In genomic region chr1:171159485-171159975, GRCm38 (mm10) we compare ENCODE assay signal across 7 mouse cellular contexts. TPM values are rescaled to one million over a fixed set of nuclear protein-coding genes. Genes with fewer than 3 reads are reported as not detected.
A peak's percentile ranks its signal among the peaks of the same experiment; 100 is the strongest.
DNase-seq lines count a peak whose midpoint lies in the region; ATAC-seq lines count a peak whose summit lies in the region.

No protein-coding gene starts in this region.

- no peaks in the 10 kb centered on the region for H3K36me3 ChIP-seq in limb, embryonic 15.5 days

- H3K4me3 ChIP-seq in limb, embryonic 15.5 days: peak overlapping the region; percentile 21

- H3K4me1 ChIP-seq in limb, embryonic 15.5 days: peaks cover 9% of the 10 kb centered on the region; the same call in 1 of the 2 replicates

- no peak overlapping the region for H3K27ac ChIP-seq in limb, embryonic 15.5 days

- H3K27me3 ChIP-seq in limb, embryonic 15.5 days: peaks cover 30% of the 10 kb centered on the region

- peak overlapping the region; percentile 41 for H3K4me2 ChIP-seq in limb, embryonic 15.5 days

- WGBS in limb, embryonic 15.5 days: 5% methylated on average over 15 of the region's 15 CpGs

- no peaks in the 10 kb centered on the region for H3K9me3 ChIP-seq in limb, embryonic 15.5 days

- H3K9ac ChIP-seq in limb, embryonic 15.5 days: no peak overlapping the region

- peak; percentile 60 to 65; a peak in 3 of 4 replicates for ATAC-seq in hematopoietic stem cell, adult 5-6 weeks (replicated peaks in 1 of 2; ENCODE audit: insufficient read depth in 1 of 2, low FRiP score in 2 of 2, low TSS enrichment in 1 of 2, low read depth in 1 of 2, poor library complexity in 2 of 2, severe bottlenecking in 2 of 2)
- no peak for ATAC-seq in limb, embryonic 15.5 days (ENCODE audit: insufficient number of reproducible peaks, low FRiP score, low TSS enrichment, low read depth)
- ATAC-seq in monocyte, adult 5-6 weeks (replicated peaks; ENCODE audit: insufficient number of reproducible peaks, low FRiP score, low TSS enrichment, poor library complexity, severe bottlenecking): peak; percentile 28; the same call in 1 of the 2 replicates

- peak; percentile 5 to 44 for DNase-seq in urinary bladder, adult 18-20 months (ENCODE audit: low spot score in 2 of 2)
- DNase-seq in urinary bladder, postnatal 4 days (ENCODE audit: low spot score in 2 of 2): no peak
- no peak for DNase-seq in MN1 (ENCODE audit: low spot score)
- no peak for DNase-seq in layer of hippocampus, postnatal 36 days

RNA-seq across cellular contexts. Expression of gene Mpz, which starts 9.0 kb away (rescaled TPM):
- not detected in 2 replicates for total RNA-seq in hematopoietic stem cell, adult 5-6 weeks (2017)
- 6.8 and 9.3 TPM in 2 replicates for polyA plus RNA-seq in limb, embryonic 15.5 days (2015; fragmentation: Nextera tagmentation; extraction: Ambion mirVana)
- total RNA-seq in monocyte, adult 5-6 weeks (2017): not detected in 3 replicates
- not detected for total RNA-seq in layer of hippocampus, postnatal 36 days (2021)

RNA-seq across cellular contexts. Expression of gene Sdhc, which starts 9.1 kb away (rescaled TPM):
- total RNA-seq in hematopoietic stem cell, adult 5-6 weeks (2017): 52.4 and 87.6 TPM in 2 replicates
- 235 and 256 TPM in 2 replicates for polyA plus RNA-seq in limb, embryonic 15.5 days (2015; fragmentation: Nextera tagmentation; extraction: Ambion mirVana)
- 15.7 to 38.4 TPM (median 25.1 TPM) in 3 replicates for total RNA-seq in monocyte, adult 5-6 weeks (2017)
- 100 to 1,000 TPM; 191 to 202 TPM for total RNA-seq in layer of hippocampus, postnatal 36 days (2021)

RNA-seq across cellular contexts. Expression of gene Pcp4l1, which starts 36.5 kb away (rescaled TPM):
- total RNA-seq in hematopoietic stem cell, adult 5-6 weeks (2017): 42.7 and 46.5 TPM in 2 replicates
- 5.8 and 7.1 TPM in 2 replicates for polyA plus RNA-seq in limb, embryonic 15.5 days (2015; fragmentation: Nextera tagmentation; extraction: Ambion mirVana)
- total RNA-seq in monocyte, adult 5-6 weeks (2017): 0.29 to 2.0 TPM in 2 of 3 replicates, not detected in the other
- 10 to 100 TPM; 39.4 to 42.3 TPM for total RNA-seq in layer of hippocampus, postnatal 36 days (2021)

RNA-seq across cellular contexts. Expression of gene Cfap126, which starts 45.8 kb away (rescaled TPM):
- 2.4 and 3.3 TPM in 2 replicates for total RNA-seq in hematopoietic stem cell, adult 5-6 weeks (2017)
- 1.1 and 2.2 TPM in 2 replicates for polyA plus RNA-seq in limb, embryonic 15.5 days (2015; fragmentation: Nextera tagmentation; extraction: Ambion mirVana)
- total RNA-seq in monocyte, adult 5-6 weeks (2017): 1.4 to 6.2 TPM (median 1.6 TPM) in 3 replicates
- 1 to 10 TPM in 1 of 2 experiments, under 1 TPM in 1; 0.92 to 1.8 TPM for total RNA-seq in layer of hippocampus, postnatal 36 days (2021)

RNA-seq across cellular contexts. Expression of gene Nr1i3, which starts 54.2 kb away (rescaled TPM):
- 0.81 and 1.5 TPM in 2 replicates for total RNA-seq in hematopoietic stem cell, adult 5-6 weeks (2017)
- 0.11 and 0.33 TPM in 2 replicates for polyA plus RNA-seq in limb, embryonic 15.5 days (2015; fragmentation: Nextera tagmentation; extraction: Ambion mirVana)
- 0.19 to 0.86 TPM in 2 of 3 replicates, not detected in the other for total RNA-seq in monocyte, adult 5-6 weeks (2017)
- under 1 TPM; 0.20 to 0.25 TPM for total RNA-seq in layer of hippocampus, postnatal 36 days (2021)

Comparison
In these comparisons a context has a peak if more than half of its experiments do, and no peak if none do; other contexts are left out.
1. DNase-seq: peak in urinary bladder, adult 18-20 months (2 of 2); none in urinary bladder, postnatal 4 days (0 of 2), MN1 (single experiment) and layer of hippocampus, postnatal 36 days (0 of 2).
2. RNA of gene Pcp4l1, which starts 36.5 kb away (total RNA-seq): 42.7 to 46.5 TPM in hematopoietic stem cell, adult 5-6 weeks and 39.4 to 42.3 TPM in layer of hippocampus, postnatal 36 days; 0.29 to 2.0 TPM in monocyte, adult 5-6 weeks; every median in the first group is over 10 times any median in the second.